Mouse (Mus musculus) cerebellum, adult 8-10 months (tissue): ENCODE results near the gene 6820408C15Rik.

Source experiments
- DNase-seq: peaks from one replicate; pipeline ENCODE4 v3.0.0; 2022

6820408C15Rik gene

DNA sequence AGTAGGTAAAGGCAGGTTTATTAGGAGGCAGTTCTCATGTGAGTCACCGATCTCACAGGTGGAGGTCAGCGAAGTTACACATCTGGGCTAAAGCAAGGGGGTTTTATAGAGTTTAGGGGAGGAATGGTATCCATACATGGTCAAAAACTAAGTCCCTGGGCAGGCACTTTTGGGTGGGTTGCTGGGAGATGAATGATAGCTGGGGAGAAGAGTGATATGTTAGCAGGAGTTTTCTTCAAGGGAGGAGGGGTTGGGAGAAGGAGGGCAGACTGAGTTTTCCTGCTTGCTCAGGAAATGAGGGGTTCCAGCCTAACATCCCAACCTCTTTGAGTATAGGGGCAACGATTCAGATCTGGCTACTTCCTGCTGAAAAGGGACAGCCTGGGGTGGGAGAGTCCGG, at the start of gene 6820408C15Rik:
Gene 6820408C15Rik (plus strand): TSS at position 301 of the 400 bp plus-strand sequence.
- no peak for DNase-seq

DNA sequence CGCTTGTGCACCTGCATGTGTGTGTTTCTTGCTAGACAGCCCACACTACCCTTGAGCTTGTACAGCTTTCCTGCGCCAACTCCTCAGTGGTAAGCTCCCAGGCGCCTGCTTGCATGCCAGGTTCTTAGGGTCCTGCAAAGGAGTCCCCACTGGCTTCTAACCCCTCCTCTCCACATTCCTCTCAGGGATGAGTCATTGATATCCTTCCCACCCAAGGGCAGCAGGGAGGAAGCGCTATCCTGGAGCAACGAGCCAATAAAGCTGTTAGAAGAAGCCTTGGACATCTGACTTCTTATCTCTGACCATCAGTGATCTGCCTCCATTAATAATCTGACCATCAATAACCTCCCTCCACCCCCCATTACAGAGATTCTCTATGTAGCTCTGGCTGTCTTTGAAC, 47.5 kb upstream of the 6820408C15Rik start:
- no peak for DNase-seq

DNA sequence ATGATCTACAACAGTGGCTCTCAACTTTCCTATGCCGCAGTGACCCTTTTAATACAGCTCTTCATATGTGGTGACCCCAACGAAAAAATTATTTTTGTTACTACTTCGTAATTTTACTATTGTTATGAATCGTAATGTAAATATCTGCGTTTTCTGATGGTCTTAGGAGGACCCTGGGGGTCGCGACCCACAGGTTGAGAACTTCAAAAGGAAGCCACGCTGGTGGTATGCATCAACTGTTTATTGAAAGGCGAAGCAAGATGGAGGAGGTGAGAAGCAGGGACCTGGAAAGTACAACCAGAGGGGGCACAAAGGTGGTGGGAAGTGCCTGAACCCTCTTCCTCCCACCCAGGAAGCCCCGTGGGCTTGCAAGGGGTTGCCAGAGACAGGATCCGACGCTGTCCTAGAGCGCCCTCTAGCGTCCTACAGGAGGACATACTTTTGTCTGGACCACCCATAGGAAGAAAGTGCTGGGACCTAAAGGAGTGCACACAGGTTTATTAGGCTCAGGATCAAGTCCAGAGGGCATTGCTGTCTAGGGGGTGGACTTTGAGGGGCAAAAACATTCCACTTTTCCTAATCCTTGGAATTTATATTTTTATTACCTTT, 46.8 kb upstream of the 6820408C15Rik start:
- DNase-seq: peak; percentile 36

- no peak for DNase-seq
Measured at GRCm38 (mm10) chr2:152372104-152372503, 43.3 kb upstream of the 6820408C15Rik start.

DNA sequence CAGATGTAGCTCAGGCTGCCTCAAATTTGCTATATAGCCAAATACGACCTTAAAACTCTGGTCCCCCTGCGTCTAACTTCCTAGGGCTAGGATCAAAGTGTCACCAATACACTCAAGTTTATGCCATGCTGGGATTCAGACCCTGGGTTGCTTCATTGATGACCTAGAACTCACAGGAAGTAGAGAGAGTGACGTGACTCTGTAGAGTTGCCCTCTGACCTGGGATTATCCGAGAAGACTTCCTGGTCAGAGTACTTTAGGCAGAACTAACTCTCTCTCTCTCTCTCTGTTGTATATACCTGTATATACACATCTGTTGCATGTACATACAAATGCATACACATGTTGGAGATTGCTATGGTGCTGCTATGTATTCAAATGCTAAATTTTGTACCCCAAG, 42.7 kb upstream of the 6820408C15Rik start:
- DNase-seq: no peak

GRCm38 (mm10) chr2:152373547-152373946, 41.8 kb upstream of the 6820408C15Rik start:
- no peak for DNase-seq

- DNase-seq: no peak
Measured at GRCm38 (mm10) chr2:152375652-152376344, 39.6 kb upstream of the 6820408C15Rik start.

GRCm38 (mm10) chr2:152376345-152376741, 39.0 kb upstream of the 6820408C15Rik start, which contains the start of gene Nrsn2:
TSS of gene Nrsn2 (minus strand) at chr2:152376638.
- DNase-seq: no peak

- no peak for DNase-seq
Measured at GRCm38 (mm10) chr2:152384191-152384590, 31.2 kb upstream of the 6820408C15Rik start.

DNA sequence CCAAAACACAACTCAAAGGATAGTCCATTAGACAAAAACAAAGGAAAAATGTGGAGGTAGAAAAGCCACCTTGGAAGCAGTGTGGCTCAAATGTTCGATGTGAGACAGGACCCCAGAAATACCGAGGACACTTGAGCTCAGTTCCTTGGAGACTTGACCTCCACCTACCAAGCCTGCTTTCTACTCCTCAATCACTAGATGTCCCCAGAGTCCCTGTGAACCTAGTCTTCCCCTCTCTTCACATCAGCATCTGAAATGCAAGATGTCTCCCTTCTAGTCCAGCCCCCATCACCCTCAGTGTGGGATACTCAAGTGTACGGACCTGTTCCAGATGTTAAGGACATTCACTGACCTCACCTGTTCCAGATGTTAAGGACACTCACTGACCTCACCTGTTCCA, 22.6 kb upstream of the 6820408C15Rik start:
- peak; percentile 53 for DNase-seq

DNA sequence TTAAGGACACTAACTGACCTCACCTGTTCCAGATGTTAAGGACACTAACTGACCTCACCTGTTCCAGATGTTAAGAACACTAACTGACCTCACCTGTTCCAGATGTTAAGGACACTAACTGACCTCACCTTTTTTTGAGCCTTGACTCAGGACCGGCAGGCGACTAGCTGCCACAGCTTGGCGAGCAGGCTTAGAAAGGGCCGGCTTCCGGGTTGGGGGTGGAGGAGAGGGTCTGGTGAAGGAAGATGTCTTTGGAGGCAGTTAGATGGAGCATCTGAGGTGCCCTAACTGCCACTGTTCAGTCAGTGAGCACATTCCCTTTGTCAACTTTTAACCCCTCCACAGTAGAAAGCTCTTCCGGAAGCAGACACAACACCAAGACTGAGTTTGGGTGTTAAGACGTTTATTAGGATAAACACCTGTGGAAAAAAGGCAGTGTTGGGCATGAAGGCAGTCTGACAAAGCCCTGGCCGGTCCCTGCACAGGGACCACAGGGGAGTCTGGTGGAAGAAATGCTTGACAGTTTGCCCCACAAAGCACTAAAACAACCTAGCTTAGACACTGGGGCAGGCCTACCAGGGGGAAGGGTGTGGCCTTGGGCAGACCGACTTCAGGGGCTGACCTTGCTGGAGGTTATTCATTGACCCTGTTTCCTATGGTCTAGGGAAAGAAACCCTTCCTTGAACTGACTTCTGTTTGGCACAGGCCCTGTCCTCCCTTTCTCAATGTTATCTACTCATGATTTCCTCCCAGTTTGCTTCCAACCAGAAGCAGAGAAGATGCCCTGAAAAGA, 22.0 kb upstream of the 6820408C15Rik start:
- DNase-seq: no peak

GRCm38 (mm10) chr2:152395271-152395920, 20.0 kb upstream of the 6820408C15Rik start:
- DNase-seq: no peak

DNA sequence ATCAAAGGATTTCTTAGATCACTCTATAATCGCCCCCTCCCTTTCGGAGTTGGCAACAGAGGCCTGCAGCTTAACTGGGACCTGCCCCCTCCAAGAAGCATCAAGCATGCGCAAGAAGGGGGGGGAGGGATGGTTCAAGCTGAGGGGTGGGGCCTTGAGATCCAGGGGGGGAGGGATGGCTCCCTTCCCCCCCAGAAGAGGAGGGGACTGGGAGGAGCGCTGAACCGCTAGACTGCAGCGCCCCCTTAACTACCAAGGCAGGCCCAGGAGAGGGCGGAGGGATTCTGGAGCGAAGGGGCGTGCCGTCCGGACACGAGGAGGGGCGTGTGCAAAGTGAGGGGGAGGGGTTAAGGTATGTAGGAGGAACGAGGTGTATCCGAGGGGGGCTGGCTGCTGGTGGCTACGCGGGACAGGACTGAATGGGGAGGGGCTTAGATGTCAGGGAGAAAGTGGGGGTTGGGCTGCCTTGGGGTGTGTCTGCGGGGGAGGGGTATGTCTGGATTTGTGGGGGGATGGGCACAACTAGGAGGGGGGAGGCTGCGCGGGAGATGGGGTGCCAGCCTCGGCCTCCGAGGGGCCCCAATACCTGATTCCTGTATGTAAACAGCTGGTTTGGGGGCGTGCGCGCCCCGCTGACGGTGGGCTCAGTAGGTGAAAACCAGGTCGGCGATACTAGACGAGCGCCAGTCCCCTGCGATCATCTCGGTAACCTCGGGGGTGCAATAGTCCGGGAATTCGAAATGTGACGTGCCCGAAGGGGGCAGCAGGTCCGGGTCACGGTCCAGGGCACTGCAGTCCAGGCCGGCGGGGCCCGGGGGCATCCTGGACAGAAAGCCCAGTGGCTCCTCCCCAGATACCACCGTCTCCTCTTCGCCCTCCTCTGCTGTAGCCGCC, 19.0 kb upstream of the 6820408C15Rik start:
- peak; percentile 46 for DNase-seq

DNA sequence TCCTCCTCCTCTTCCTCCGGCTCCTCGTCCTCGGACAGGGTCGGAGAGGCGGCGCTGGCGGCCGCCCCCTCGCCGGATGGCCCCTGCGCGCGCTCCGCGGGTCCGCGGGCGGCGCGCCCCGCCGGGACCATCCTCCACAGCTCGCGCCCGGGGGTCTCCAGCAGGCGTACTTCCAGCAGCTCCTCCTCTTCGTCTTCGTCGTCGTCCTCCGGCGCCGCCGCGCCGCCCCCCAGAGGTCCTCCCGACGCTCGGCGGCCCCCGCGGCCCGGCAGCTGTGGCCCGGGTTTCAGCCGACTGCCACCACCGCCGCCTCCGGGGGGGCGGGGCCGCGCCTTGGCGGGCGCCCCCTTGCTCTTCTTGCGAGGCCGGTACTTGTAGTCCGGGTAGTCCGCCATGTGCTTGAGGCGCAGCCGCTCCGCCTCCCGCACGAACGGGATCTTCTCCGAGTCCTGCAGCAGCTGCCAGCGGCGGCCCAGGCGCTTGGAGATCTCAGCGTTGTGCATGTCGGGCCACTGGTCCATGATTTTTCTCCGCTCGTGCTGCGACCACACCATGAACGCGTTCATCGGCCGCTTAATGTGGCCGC, 18.3 kb upstream of the 6820408C15Rik start:
- peak; percentile 58 for DNase-seq

- peak; percentile 92 for DNase-seq
Measured at GRCm38 (mm10) chr2:152397680-152398435, 17.5 kb upstream of the 6820408C15Rik start, which contains the start of gene Sox12. TSS of gene Sox12 (minus strand) at chr2:152398063.

GRCm38 (mm10) chr2:152398691-152399090, 16.7 kb upstream of the 6820408C15Rik start:
- DNase-seq: peak; percentile 79

DNA sequence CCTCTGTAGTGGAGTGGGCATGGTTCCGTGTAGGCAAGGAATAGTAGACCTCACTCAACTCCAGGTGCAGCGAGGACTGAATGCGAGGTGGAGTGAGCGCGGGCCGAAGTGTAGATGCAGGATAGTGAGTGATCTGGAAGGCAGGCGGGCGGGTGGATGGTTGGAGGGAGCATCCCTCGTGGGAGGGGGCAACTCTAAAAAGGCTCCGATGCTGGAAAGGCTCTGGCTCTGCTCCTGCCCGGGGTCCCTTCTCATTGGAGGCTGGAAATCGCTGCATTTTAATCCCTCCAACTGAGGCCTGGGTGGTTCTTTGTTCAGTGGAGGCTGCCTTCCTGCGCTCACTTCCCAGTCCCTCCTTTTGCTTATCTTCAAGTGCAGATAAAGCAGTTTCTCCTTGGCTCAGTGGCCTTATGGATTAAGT, 16.3 kb upstream of the 6820408C15Rik start:
- no peak for DNase-seq

DNA sequence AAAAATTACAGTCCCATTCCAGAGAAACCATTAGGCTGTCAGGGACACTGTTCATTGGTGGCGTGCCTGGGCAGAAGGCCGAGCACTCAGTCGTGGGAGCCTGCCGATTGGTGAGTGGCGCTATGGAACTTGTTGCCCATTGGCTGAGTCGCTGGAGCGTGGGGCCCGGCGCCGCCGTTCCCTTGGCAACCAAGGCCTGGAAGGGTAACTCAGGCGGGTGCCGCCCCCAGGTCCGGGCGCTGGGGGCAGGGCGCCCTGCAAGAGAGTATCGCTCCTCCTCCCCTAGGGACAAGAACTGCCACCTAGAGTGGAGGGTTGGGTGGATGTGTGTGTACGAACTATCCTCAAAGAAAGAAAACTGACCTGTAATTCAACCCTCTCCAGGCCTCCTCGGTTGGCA, 9.3 kb upstream of the 6820408C15Rik start:
- peak; percentile 91 for DNase-seq

DNA sequence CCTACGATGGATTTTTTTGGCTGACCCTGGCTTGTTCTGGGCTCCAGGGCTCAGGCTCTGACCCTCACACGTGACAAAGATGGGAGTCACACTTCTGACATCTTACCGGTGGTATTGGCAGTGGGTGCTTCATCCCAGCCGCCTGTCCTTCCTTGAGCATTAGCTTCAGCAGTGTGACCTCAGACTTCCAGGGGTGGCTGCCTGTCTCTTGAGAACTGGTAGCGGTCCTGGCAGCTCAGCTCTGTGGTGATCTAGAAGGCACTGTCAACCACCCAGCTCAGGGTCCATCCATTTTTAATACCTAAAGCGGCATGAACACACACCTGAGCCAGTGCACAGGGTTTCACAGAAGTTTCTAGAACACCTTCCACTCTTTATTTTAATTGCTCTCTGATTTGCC, 5.6 kb upstream of the 6820408C15Rik start:
- DNase-seq: no peak

GRCm38 (mm10) chr2:152410971-152411371, 4.4 kb upstream of the 6820408C15Rik start:
- peak; percentile 63 for DNase-seq

GRCm38 (mm10) chr2:152411471-152411870, 3.9 kb upstream of the 6820408C15Rik start:
- DNase-seq: no peak
